Comparison of ENCODE assay signal across 19 mouse cellular contexts in genomic region chr2:61121281-61121680, GRCm38 (mm10).
"Had no signal": no experiment of that assay in that cellular context is flagged by ENCODE, and none has a peak within 500 bp of the region (broad histone marks: within the 10 kb centered on the region; RNA-seq: fewer than 3 reads in every experiment).

No protein-coding gene starts in this region.

- H3K27ac ChIP-seq: limb, embryonic 13.5 days; liver, embryonic 12.5 days; liver, embryonic 15.5 days; lung, embryonic 15.5 days; midbrain, embryonic 10.5 days; midbrain, embryonic 13.5 days had no signal

- H3K9me3 ChIP-seq: limb, embryonic 13.5 days; liver, embryonic 12.5 days; liver, embryonic 15.5 days; lung, embryonic 15.5 days; megakaryocyte, embryonic 14.5 days; midbrain, embryonic 10.5 days; midbrain, embryonic 13.5 days had no signal

- H3K4me1 ChIP-seq: limb, embryonic 13.5 days; liver, embryonic 12.5 days; liver, embryonic 15.5 days; lung, embryonic 15.5 days; midbrain, embryonic 10.5 days; midbrain, embryonic 13.5 days had no signal

- H3K4me3 ChIP-seq: limb, embryonic 13.5 days; liver, embryonic 12.5 days; liver, embryonic 15.5 days; lung, embryonic 15.5 days; megakaryocyte, embryonic 14.5 days; midbrain, embryonic 10.5 days; midbrain, embryonic 13.5 days had no signal

- H3K27me3 ChIP-seq: limb, embryonic 13.5 days; liver, embryonic 12.5 days; liver, embryonic 15.5 days; lung, embryonic 15.5 days; midbrain, embryonic 13.5 days had no signal

- H3K4me2 ChIP-seq: limb, embryonic 13.5 days; liver, embryonic 12.5 days; liver, embryonic 15.5 days; lung, embryonic 15.5 days; midbrain, embryonic 13.5 days had no signal

- H3K36me3 ChIP-seq: limb, embryonic 13.5 days; liver, embryonic 12.5 days; liver, embryonic 15.5 days; lung, embryonic 15.5 days; midbrain, embryonic 10.5 days; midbrain, embryonic 13.5 days had no signal

- H3K9ac ChIP-seq: limb, embryonic 13.5 days; liver, embryonic 12.5 days; liver, embryonic 15.5 days; lung, embryonic 15.5 days; midbrain, embryonic 13.5 days had no signal

- DNase-seq: kidney, adult 18-20 months; kidney, adult 9 months; kidney, postnatal 14 days; kidney, postnatal 4 days; left cerebral cortex, postnatal 4 days; liver; lung, adult 18-20 months; lung, postnatal 10 days; lung, postnatal 36 days; thymus, adult 2 months; thymus, postnatal 14 days; thymus, postnatal 4 days had no signal

- ATAC-seq: liver, embryonic 12.5 days; midbrain, embryonic 13.5 days had no signal
